Mouse (Mus musculus) adipocyte (in vitro differentiated cells): ENCODE data around the gene Gm12248.

ENCODE experiments used
- DNase-seq: peaks from one replicate; pipeline ENCODE4 v3.0.0-alpha.2; 2016; ENCODE audit warnings: low spot score

Gm12248 gene

GRCm38 (mm10) chr11:58029869-58030268 is 63.1 kb downstream of the Gm12248 start:
- no peak for DNase-seq

- no peak for DNase-seq
Observed at GRCm38 (mm10) chr11:58028981-58029380, 64.0 kb downstream of the Gm12248 start.

GRCm38 (mm10) chr11:58026860-58027259 is 66.1 kb downstream of the Gm12248 start:
- no peak for DNase-seq

DNA sequence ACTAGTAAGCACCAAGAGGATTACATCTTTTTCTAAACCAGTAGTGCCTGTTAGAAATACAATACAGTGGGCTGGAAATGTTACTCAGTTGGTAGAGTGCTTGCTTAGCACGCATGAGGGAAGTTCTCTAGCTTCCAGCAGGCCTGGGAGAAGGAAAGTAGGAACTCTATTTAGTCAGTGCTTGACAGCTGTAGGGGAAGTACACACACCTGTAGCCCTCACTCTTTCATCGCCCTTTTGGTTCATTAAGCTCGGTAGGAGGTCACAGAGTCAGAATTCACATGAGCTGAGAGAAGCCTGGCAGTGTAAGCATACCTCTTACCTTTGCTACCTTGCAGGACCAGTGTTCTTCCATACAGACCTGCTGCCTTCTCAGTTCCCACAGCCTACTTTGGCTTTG is 66.6 kb downstream of the Gm12248 start:
- no peak for DNase-seq

- DNase-seq = no peak
Observed at GRCm38 (mm10) chr11:58025881-58026280, 67.1 kb downstream of the Gm12248 start.

GRCm38 (mm10) chr11:58024671-58025070 is 68.3 kb downstream of the Gm12248 start:
- no peak for DNase-seq

- DNase-seq = no peak
Observed at GRCm38 (mm10) chr11:58024271-58024670, 68.7 kb downstream of the Gm12248 start.

DNA sequence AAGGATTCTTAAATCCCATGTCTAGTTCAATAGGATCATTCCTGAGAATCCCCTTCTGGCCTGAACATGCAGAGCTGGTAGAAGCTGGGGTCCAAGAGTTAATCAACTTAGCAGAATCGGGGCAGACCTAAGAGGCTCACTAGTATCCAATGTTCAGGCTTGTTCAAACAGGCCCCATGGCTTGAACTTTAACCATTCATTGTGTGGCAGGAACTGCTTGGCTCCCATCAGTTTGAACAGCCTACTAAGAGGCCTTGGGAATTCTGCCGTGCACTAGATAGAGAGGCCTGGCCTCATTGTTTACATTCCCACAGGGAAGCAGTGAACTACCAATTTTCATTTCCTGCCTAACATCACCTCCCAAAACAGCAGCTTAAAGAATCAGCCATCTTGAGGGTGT is 71.3 kb downstream of the Gm12248 start:
- DNase-seq = no peak

DNA sequence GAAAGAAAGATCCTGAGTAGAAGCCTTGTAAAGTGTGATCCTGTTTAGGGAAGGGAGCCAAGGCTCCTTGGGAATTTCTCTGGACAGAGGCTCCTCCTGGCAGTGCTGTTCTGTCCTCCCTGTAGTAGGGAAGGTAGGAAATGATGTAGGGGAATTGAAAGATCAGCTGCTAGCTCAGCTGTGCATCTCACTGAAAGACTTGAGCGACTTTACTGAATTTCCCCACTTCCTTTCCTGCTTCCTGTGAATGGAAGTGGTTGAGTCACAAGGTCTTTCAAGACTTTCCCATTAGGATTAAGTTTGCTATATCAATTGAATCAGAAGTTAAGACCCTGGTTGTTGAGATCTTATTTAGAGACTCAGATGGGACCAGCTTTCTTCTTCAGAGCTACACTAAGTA is 71.8 kb downstream of the Gm12248 start:
- DNase-seq = no peak

DNA sequence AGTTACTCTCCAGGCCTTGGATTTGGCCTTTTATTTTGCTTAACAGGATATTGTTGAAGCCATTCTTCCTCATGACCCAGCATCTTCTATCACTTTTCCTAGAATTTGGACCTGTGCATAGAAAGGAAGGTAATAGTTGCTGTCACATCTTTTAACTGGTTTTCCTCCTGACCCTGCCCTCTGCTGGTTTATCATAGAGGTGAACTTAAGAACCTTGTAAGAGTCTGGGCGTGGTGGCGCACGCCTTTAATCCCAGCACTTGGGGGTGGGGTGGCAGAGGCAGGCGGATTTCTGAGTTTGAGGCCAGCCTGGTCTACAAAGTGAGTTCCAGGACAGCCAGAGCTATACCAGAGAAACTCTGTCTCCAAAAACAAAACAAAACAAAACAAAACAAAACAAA is 74.2 kb downstream of the Gm12248 start:
- DNase-seq = no peak

GRCm38 (mm10) chr11:58018287-58018686 is 74.6 kb downstream of the Gm12248 start:
- DNase-seq = peak; percentile 65

- DNase-seq = no peak
Observed at GRCm38 (mm10) chr11:58017422-58017821, 75.5 kb downstream of the Gm12248 start.

DNA sequence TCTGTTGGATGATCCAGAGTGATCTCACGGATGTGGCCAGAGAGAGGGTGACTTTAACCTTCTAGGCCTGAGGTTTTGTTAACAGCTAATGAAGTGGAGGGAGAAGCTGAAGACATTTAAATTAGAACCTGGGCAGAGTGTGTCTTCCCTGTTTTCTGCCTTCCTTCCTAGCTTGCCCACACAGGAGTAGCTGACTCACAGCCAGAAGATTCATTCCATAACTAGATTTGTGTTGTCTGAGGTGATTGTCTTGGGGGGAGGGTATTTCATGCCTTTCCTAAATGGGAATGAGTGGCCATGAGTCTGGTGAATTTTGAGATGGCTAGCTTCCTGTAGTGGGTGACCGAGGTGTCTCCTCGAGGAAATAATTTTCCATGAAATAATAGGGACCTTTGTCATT is 76.6 kb downstream of the Gm12248 start:
- no peak for DNase-seq

DNA sequence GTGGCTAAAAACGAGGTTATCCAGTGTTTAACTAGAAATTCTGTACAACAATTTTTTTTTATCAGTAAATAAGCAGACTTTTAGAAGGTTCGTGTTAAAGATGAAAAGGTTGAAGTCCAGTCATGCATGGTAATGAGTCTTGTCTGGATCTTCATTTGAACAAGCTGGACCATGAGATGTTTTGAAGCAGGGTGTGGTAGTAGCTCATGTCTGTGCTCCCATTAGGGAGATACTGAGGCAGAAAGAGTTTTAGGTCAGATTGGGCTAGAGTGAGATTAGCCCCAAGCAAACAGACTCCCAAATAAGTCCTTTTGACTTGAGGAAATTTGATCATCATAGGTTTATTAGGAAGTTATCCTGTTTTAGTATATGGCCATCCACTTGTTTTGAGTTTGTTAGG is 77.6 kb downstream of the Gm12248 start:
- no peak for DNase-seq

DNA sequence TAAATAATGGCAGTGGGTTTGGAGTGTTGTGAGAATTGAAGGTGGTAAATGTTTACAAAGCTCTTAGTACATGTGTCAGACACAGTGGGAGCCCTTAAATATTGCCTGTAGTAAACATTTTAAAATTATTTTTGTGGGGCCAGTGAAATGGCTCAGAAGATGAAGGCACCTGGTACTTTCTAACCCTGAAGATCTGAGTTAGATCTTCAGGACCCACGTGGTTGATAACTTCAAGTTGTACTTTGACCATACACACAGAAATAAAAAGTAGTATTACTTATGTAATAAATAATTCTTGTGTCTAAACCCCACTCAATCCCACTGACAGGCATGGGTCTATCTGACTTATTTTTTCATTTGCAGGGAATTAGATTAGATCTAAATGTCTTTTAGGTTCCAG is 78.3 kb downstream of the Gm12248 start:
- no peak for DNase-seq
